Mouse (Mus musculus) olfactory bulb, adult 2 months (tissue): ENCODE results near the gene Mrpl23. TPM values are rescaled to one million over a fixed set of nuclear protein-coding genes. Genes with fewer than 3 reads are reported as not detected.

ENCODE experiments used
- H3K27ac ChIP-seq: fragments of 200-500 bp; 2 replicates; pipeline ENCODE4 v1.5.1; 2012; ENCODE audit warnings: low read depth, low read length; ENCODE audit not compliant: insufficient read depth
- H3K4me1 ChIP-seq: fragments of 200-500 bp; 2 replicates; pipeline ENCODE4 v1.6.1; 2012; ENCODE audit warnings: low read length; ENCODE audit not compliant: control insufficient read depth, insufficient read depth
- H3K4me3 ChIP-seq: fragments of 200-500 bp; 2 replicates; pipeline ENCODE4 v1.5.1; 2012; ENCODE audit warnings: mild to moderate bottlenecking, low read depth, low read length, moderate library complexity; ENCODE audit not compliant: insufficient read depth
- CTCF ChIP-seq: fragments of 200-500 bp; IDR thresholded peaks from 2 replicates; pipeline ENCODE4 v1.5.1; 2012; ENCODE audit warnings: low read depth, mild to moderate bottlenecking, low read length, moderate library complexity; ENCODE audit not compliant: insufficient read depth
- POLR2A ChIP-seq: fragments of 200-500 bp; IDR thresholded peaks from 2 replicates; pipeline ENCODE4 v1.6.1; 2012; ENCODE audit warnings: mild to moderate bottlenecking, low read depth, low read length, moderate library complexity; ENCODE audit not compliant: insufficient read depth
- WGBS: fragments of 180-500 bp; shearing (Covaris S2); methylation state at CpG from one replicate; pipeline ENCODE4 v1.1.7; 2018; 5-methylcytosine and 5-hydroxymethylcytosine counted together
- polyA plus RNA-seq: library from polyadenylated mRNA; stranded (reverse); fragments of >200 nt; gene quantifications from 2 replicates; pipeline ENCODE4 v1.2.4, GENCODE M21; 2012; ENCODE audit warnings: low replicate concordance; ENCODE audit not compliant: missing spikeins, insufficient read depth, insufficient read length

The Mrpl23 gene
- polyA plus RNA-seq, 1 experiment = not detected

DNA sequence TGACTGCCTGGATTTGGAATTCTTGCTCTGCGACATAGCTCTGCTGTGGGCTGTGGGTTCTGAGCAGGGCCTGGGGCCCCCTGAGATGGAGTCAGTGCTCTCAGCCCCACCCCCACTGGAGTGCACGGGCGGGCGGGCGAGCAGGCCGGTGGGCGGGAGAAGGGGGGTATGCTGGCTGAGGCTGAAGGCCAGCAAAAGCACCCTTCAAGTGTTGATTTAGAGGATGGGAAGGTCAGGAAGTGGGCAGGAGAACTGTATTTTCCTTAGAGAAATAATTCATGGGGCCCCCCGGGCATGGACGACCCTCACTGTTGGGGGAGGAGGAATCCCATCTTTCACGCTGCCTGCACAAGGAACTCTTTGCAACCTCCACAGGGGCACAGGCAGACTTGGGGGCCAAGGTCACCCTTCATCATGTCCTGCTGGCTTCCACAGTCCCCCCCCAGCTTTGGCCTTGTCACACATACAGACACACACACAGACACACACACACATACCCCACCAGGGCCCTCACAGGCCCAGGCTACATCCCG is 10.4 kb downstream of the Mrpl23 start:
- TF ChIP-seq POLR2A (no peak), CTCF (no peak)
- H3K27ac ChIP-seq = no peak overlapping the region
- no peaks in the 10 kb centered on the region for H3K4me1 ChIP-seq
- 54% methylated on average over 11 of the region's 11 CpGs for WGBS
- no peak overlapping the region for H3K4me3 ChIP-seq

DNA sequence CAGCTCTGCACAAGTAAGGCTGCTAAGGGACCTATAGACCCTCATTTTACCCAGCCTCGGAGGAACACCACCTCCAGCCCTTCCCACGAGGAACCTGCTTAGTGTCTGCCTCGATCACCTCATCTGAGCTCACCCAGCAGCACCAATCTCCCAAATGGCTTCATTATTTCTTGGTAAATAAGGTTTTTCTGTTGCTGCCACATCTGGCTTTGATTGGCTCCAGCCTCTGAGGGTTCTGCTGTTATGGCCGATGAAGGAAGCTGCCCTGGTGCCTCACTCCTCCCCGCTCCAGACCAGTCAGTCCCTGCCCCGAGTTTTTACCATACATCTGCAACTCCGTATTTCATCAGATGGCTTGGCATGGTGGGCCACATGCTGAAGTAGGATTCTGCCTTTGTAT is 13.5 kb downstream of the Mrpl23 start:
- H3K4me1 ChIP-seq = no peaks in the 10 kb centered on the region
- H3K4me3 ChIP-seq = no peak overlapping the region
- TF ChIP-seq POLR2A (no peak), CTCF (no peak)
- H3K27ac ChIP-seq = no peak overlapping the region
- 83% methylated on average over 7 of the region's 7 CpGs for WGBS

DNA sequence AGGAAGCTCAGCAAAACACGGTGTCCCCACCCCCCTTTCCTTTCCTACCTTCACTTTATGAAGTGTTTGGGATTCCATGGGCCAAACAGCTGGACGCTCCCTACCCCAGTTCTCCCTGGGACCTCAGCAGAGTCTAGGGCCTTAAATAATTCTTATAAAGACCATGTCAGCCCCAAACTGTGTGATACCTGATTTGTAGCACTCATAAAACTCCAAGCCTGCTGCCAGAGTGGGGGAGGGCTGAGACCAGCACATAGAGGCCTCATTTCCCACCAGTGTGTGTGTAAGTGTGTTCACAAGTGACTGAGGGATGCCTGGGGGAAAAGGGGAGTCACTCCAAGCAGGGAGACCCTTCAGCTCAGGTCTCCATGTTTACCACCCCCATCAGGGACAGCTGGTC is 15.4 kb downstream of the Mrpl23 start:
- Histone ChIP-seq H3K27ac (no peak overlapping the region), H3K4me1 (no peaks in the 10 kb centered on the region), H3K4me3 (no peak overlapping the region)
- TF ChIP-seq CTCF = no peak
- no peak for TF ChIP-seq POLR2A
- 80% methylated on average over 2 of the region's 2 CpGs for WGBS

DNA sequence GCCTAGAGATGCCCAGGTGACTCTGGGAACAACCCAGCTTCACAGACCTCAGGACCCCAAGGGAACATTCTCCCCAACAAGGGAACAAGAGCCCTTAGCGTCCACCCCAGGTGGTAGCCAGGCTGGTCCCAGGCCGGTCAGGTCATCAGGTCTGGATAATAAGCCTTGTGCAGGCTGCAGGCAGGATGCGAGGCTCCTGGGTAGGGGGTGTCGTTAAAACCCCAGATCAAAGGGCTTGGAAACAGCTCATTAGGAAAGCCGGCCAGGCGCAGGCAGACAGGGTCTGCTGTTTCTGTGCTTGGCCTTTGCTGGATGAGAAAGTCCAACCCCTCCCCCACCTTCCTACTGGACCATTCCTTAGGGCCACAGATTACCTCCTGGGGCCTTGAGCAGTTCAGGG is 16.2 kb downstream of the Mrpl23 start:
- TF ChIP-seq POLR2A (no peak), CTCF (no peak)
- 63% methylated on average over 6 of the region's 6 CpGs for WGBS

DNA sequence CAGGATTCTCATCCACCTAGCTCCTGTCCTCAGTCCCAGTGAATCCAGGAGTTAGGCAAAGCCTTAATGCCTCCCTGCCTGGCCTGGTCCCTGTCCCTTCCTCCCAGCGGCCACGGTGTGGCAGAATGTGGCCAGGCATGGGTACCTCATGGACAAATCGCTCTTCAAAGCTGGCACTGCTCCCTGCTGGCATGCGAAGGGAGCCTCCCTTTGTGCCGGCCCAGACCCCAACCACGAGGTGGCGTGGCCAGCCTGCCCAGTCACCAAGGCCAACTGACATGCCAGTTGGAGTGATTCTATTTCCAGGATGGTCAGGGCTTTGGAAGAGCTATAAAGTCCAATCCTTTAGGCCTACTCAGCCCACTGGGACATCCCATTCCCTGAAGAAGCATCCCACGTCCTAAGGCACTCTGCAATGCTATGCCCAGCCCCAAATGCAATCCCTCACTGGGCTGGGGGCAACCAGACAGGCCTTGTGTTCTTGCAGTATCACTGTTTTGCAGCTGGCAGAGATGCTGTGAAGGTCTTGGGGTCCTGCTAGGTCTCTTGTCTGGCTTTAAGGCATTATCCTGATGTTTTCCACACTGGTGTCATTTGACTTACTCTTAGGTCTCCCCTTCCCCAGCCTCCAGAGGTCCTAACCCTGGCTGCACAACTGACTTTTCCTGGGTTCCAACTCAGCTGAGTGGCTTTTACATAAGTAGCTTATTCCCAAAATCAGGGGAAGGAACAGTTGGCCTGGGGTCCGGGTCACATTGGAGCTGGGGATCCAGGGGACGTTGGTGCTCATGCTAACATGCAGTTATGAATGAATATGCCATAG is 17.7 kb downstream of the Mrpl23 start:
- Histone ChIP-seq H3K27ac (no peak overlapping the region), H3K4me3 (no peak overlapping the region), H3K4me1 (peaks cover 7% of the 10 kb centered on the region)
- TF ChIP-seq CTCF = no peak
- TF ChIP-seq POLR2A = no peak
- 86% methylated on average over 10 of the region's 10 CpGs for WGBS

More for the DNA sequence above, 16.2 kb downstream of the Mrpl23 start:
- Histone ChIP-seq H3K4me1 (no peaks in the 10 kb centered on the region), H3K27ac (no peak overlapping the region), H3K4me3 (no peak overlapping the region)

DNA sequence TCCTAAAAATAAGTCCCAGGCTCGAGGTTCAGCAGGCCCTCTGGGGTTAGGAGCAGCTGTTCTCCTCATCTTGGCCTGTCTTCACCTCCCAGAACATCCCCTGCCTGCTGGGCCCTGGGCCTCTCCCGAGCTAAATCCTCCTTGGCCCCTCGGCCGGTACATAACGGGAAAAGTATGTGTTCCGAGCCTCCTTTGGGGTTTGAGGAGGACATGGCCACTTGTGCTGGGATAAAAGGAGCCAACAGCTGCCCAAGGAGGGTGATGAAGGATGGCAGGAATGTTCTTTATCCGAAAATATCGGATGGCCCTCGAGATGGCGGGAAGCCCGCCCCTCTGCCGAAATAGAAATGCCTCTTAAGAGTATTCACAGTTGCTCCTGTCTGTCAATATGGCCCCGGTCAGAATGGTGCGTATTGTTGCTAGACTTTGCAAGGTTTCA is 18.5 kb downstream of the Mrpl23 start:
- 89% methylated on average over 14 of the region's 14 CpGs for WGBS
- no peak overlapping the region for H3K4me3 ChIP-seq

DNA sequence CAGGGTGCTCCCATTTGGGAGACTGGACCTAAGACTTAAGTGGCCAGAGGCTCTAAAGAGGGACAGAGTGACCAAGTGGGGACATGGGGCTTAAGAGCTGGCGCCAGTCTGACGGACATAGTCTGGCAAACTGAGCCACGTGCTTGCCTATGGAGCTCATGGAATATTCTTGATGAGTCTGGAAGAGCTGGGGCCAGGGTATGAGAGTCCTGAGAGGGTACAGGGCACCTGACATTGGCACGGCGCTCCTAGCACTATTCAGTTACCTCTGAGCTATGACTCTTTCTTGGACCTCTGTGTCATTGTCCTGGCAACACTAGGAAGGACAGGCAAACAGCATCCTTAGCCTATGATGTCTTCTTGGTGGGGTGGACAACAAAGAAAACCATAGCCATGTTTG is 19.2 kb downstream of the Mrpl23 start:
- 99% methylated on average over 5 of the region's 5 CpGs for WGBS
- TF ChIP-seq CTCF (no peak), POLR2A (no peak)
- no peak overlapping the region for H3K27ac ChIP-seq
- peaks cover 7% of the 10 kb centered on the region for H3K4me1 ChIP-seq
- H3K4me3 ChIP-seq = no peak overlapping the region

More for the DNA sequence above, 18.5 kb downstream of the Mrpl23 start:
- Histone ChIP-seq H3K27ac (no peak overlapping the region), H3K4me1 (peaks cover 7% of the 10 kb centered on the region)
- TF ChIP-seq CTCF (no peak), POLR2A (no peak)

DNA sequence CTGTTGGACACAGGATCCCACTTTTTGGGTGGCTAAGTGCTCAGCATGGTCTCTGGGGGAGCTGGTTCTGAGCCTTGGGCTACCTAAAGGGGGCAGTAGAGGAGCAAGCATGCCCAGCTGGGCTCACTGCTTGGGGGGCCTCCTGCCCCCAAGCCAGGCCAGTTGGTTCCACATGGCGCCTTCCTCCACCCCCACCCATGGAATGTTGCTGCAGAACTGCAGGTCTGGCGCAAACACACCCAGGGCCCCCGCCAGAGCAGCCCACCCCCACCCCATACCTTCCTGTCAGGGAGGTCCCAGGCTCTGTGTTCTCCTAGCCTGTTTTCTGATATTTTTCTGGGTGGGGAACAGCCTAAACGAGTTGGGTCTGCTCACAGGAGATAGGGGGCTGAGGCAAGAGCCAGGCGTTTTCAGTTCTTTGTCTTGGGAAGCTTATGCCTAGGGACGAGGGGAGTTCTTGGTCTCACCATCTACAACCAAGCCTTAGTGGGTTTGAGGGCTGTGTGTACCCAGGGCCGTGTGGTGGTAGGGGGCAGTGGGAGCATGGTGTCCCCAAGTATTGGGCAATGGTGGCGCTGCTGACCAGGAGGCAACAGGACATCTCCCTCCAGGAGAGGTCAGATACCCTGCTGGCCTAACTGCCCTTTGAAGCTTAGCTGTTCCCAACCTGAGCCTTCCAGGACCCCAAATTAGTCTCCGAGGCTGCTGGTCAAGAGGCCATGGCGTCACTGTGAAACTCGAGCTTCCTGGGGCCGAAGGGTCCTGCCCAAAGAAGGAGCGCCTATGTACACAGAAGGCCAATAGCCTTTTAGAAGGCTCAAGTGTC is 20.3 kb downstream of the Mrpl23 start:
- no peak overlapping the region for H3K4me3 ChIP-seq
- H3K4me1 ChIP-seq = peaks cover 7% of the 10 kb centered on the region
- no peak for TF ChIP-seq CTCF
- no peak for TF ChIP-seq POLR2A
- WGBS = 83% methylated on average over 13 of the region's 13 CpGs
- no peak overlapping the region for H3K27ac ChIP-seq
